Mouse (Mus musculus): ENCODE results near the gene Sgk1. TPM values are rescaled to one million over a fixed set of nuclear protein-coding genes. Genes with fewer than 3 reads are reported as not detected.
"Not testable (repeated sequence)": the region's sequence is repeated elsewhere in the genome, so short reads cannot be mapped to it uniquely, and the experiment has no call there.

Gene Sgk1
- polyA plus RNA-seq, 1 experiment from 2014 or later, result 86.9 TPM

DNA sequence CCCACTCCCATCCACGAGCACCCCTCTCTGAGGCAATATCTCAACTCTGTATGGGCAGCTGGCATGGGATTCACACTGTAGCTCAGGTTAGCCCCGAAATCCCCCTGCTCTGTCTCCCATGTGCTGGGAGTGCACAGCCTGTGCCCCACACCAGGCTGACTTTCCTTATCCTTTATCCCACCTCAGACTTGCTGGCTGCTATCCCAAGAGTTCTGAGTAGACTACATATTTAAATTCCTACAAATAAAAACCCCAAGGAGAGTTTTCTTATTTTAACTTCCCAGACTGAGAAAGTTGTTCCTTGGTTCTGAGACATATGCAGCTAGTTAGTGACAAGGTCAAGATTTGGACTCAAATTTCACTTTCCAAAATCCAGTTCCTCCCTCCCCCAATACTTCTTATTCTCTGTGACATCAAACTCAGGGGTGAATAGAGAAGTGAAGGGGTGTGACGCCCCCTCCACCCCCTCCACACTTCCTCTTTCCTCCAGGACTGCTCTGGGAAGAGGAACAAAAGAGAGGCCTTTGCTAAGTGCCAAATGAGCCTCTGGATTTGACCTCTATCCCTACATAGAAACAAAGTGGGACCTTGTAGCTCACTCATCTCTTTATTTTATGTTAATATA lies 7.3 kb downstream of the Sgk1 start:
- TF ChIP-seq CTCF (IDR thresholded peaks at IDR 0.05), result no peak
- no peak for TF ChIP-seq EP300 (IDR thresholded peaks at IDR 0.05)
- no peak for ATAC-seq
- Histone ChIP-seq H3K9ac (replicated peaks; ENCODE audit: low read depth) (no peak overlapping the region), H3K4me2 (replicated peaks; ENCODE audit: low read depth, low read length) (no peak overlapping the region), H3K36me3 (ENCODE audit: insufficient read depth, low read length) (no peaks in the 10 kb centered on the region), H3K4me3 (ENCODE audit: low read depth, low read length) (no peak overlapping the region), H3K27me3 (replicated peaks; ENCODE audit: insufficient read depth, low read length) (no peaks in the 10 kb centered on the region), H3K9me3 (ENCODE audit: low read length) (no peaks in the 10 kb centered on the region), H3K27ac (ENCODE audit: low read length) (no peak overlapping the region), H3K4me1 (ENCODE audit: insufficient read depth, low read depth, low read length) (no peaks in the 10 kb centered on the region)
- WGBS, result 65% methylated on average over 3 of the region's 3 CpGs
- DNase-seq (ENCODE audit: low spot score), result peak; percentile 24

- Histone ChIP-seq H3K27me3 (replicated peaks; ENCODE audit: insufficient read depth, low read length) (no peaks in the 10 kb centered on the region), H3K27ac (ENCODE audit: low read length) (no peak overlapping the region), H3K9ac (replicated peaks; ENCODE audit: low read depth) (no peak overlapping the region), H3K36me3 (ENCODE audit: insufficient read depth, low read length) (no peaks in the 10 kb centered on the region), H3K4me1 (ENCODE audit: insufficient read depth, low read depth, low read length) (no peaks in the 10 kb centered on the region), H3K9me3 (ENCODE audit: low read length) (no peaks in the 10 kb centered on the region), H3K4me2 (replicated peaks; ENCODE audit: low read depth, low read length) (no peak overlapping the region), H3K4me3 (ENCODE audit: low read depth, low read length) (no peak overlapping the region)
- ATAC-seq, result no peak
- no peak for DNase-seq (ENCODE audit: low spot score)
- no peak for TF ChIP-seq CTCF (IDR thresholded peaks at IDR 0.05)
- no peak for TF ChIP-seq EP300 (IDR thresholded peaks at IDR 0.05)
- 82% methylated on average over 4 of the region's 4 CpGs for WGBS
Measured at GRCm38 (mm10) chr10:21890293-21890692, 8.3 kb downstream of the Sgk1 start.

DNA sequence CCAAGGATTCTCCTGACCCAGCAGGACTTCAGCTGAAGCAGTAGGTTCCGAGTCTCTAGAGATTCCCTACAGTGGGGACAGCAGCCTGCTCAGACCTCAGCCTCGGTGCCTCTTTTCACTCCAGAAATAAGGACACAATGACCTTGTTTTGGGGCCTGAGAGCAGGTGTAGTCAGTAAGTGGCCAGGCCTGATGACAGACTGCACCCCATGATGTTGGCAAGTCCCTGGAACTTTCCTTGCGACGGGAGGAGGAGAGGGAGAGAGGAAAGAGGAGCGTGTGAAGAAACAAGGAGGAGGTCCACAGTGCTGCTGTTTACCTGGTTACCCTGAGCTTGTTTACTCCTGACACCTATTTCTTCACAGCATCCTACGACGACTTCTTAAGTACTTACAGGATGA lies 9.5 kb downstream of the Sgk1 start:
- H3K4me3 ChIP-seq (ENCODE audit: low read depth, low read length), result no peak overlapping the region
- H3K9ac ChIP-seq (replicated peaks; ENCODE audit: low read depth), result no peak overlapping the region
- TF ChIP-seq EP300 (IDR thresholded peaks at IDR 0.05) (no peak), CTCF (IDR thresholded peaks at IDR 0.05) (no peak)
- peak; percentile 17 for DNase-seq (ENCODE audit: low spot score)
- H3K4me2 ChIP-seq (replicated peaks; ENCODE audit: low read depth, low read length), result no peak overlapping the region
- no peaks in the 10 kb centered on the region for H3K27me3 ChIP-seq (replicated peaks; ENCODE audit: insufficient read depth, low read length)
- no peak overlapping the region for H3K27ac ChIP-seq (ENCODE audit: low read length)
- ATAC-seq, result no peak
- H3K4me1 ChIP-seq (ENCODE audit: insufficient read depth, low read depth, low read length), result no peaks in the 10 kb centered on the region
- WGBS, result 44% methylated on average over 7 of the region's 7 CpGs
- H3K36me3 ChIP-seq (ENCODE audit: insufficient read depth, low read length), result no peaks in the 10 kb centered on the region
- no peaks in the 10 kb centered on the region for H3K9me3 ChIP-seq (ENCODE audit: low read length)

- Histone ChIP-seq H3K4me2 (replicated peaks; ENCODE audit: low read depth, low read length) (no peak overlapping the region), H3K36me3 (ENCODE audit: insufficient read depth, low read length) (no peaks in the 10 kb centered on the region), H3K4me1 (ENCODE audit: insufficient read depth, low read depth, low read length) (no peaks in the 10 kb centered on the region), H3K9me3 (ENCODE audit: low read length) (no peaks in the 10 kb centered on the region), H3K27ac (ENCODE audit: low read length) (no peak overlapping the region), H3K9ac (replicated peaks; ENCODE audit: low read depth) (no peak overlapping the region), H3K27me3 (replicated peaks; ENCODE audit: insufficient read depth, low read length) (no peaks in the 10 kb centered on the region), H3K4me3 (ENCODE audit: low read depth, low read length) (no peak overlapping the region)
- ATAC-seq, result no peak
- TF ChIP-seq CTCF (IDR thresholded peaks at IDR 0.05), result no peak
- no peak for TF ChIP-seq EP300 (IDR thresholded peaks at IDR 0.05)
- 35% methylated on average over 4 of the region's 4 CpGs for WGBS
- no peak for DNase-seq (ENCODE audit: low spot score)
Measured at GRCm38 (mm10) chr10:21892104-21892503, 10.1 kb downstream of the Sgk1 start.

DNA sequence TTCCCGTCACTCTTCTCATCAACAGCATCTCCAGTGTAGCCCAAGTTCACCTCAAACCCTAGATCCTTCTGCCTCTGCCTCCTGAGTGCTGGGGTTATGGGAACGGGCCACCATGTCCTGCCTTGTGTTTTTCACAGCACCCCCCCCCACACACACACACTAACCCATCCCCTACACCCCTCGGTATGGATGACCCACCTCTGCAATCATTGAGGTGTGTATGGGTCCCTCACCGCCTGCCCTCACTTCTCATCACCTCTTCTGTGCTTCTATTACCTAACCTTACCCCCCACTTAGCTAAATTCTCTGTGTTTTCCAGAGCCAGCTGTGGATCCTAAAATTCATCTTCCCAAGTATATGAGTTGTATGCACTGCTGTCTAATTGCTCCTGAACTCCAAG lies 16.4 kb downstream of the Sgk1 start:
- H3K36me3 ChIP-seq (ENCODE audit: insufficient read depth, low read length), result no peaks in the 10 kb centered on the region
- DNase-seq (ENCODE audit: low spot score) (no peak), ATAC-seq (no peak)
- H3K27me3 ChIP-seq (replicated peaks; ENCODE audit: insufficient read depth, low read length), result no peaks in the 10 kb centered on the region
- no peaks in the 10 kb centered on the region for H3K9me3 ChIP-seq (ENCODE audit: low read length)
- H3K4me3 ChIP-seq (ENCODE audit: low read depth, low read length), result no peak overlapping the region
- H3K4me1 ChIP-seq (ENCODE audit: insufficient read depth, low read depth, low read length), result no peaks in the 10 kb centered on the region
- TF ChIP-seq EP300 (IDR thresholded peaks at IDR 0.05) (no peak), CTCF (IDR thresholded peaks at IDR 0.05) (no peak)
- no peak overlapping the region for H3K9ac ChIP-seq (replicated peaks; ENCODE audit: low read depth)
- no peak overlapping the region for H3K27ac ChIP-seq (ENCODE audit: low read length)
- no peak overlapping the region for H3K4me2 ChIP-seq (replicated peaks; ENCODE audit: low read depth, low read length)
- 86% methylated on average over 4 of the region's 4 CpGs for WGBS

GRCm38 (mm10) chr10:21898851-21899250 lies 16.9 kb downstream of the Sgk1 start:
- WGBS, result 92% methylated on average over 17 of the region's 17 CpGs
- not testable (repeated sequence) for H3K27me3 ChIP-seq (replicated peaks; ENCODE audit: insufficient read depth, low read length); H3K36me3 ChIP-seq (ENCODE audit: insufficient read depth, low read length)

DNA sequence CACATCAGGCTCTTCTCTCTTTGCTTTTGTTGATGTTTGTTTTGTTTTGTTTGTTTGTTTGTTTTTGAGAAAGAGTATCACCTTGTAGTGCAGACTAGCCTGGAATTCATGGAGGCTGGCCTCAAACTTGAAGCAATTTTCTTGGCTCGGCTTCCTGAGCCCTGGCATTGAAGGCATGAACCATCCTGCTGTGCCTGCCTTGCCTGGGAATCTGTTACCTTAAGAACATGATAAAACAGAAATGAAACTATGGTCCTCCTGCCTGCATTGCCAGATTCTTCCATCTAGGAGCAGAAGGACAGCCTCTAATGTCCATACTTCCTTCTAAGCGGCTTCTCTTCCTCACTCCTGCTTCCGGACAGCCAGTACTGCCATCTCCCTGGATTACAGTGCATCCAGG lies 17.4 kb downstream of the Sgk1 start:
- TF ChIP-seq CTCF (IDR thresholded peaks at IDR 0.05) (no peak), EP300 (IDR thresholded peaks at IDR 0.05) (no peak)
- H3K27ac ChIP-seq (ENCODE audit: low read length), result no peak overlapping the region
- no peak for ATAC-seq
- no peak for DNase-seq (ENCODE audit: low spot score)
- H3K4me2 ChIP-seq (replicated peaks; ENCODE audit: low read depth, low read length), result no peak overlapping the region
- H3K9me3 ChIP-seq (ENCODE audit: low read length), result no peaks in the 10 kb centered on the region
- no peaks in the 10 kb centered on the region for H3K4me1 ChIP-seq (ENCODE audit: insufficient read depth, low read depth, low read length)
- H3K4me3 ChIP-seq (ENCODE audit: low read depth, low read length), result no peak overlapping the region
- H3K9ac ChIP-seq (replicated peaks; ENCODE audit: low read depth), result no peak overlapping the region
- WGBS, result 89% methylated on average over 3 of the region's 3 CpGs
- H3K36me3 ChIP-seq (ENCODE audit: insufficient read depth, low read length), result no peaks in the 10 kb centered on the region
- H3K27me3 ChIP-seq (replicated peaks; ENCODE audit: insufficient read depth, low read length), result no peaks in the 10 kb centered on the region

More at GRCm38 (mm10) chr10:21898851-21899250, 16.9 kb downstream of the Sgk1 start:
- not testable (repeated sequence) for H3K4me3 ChIP-seq (ENCODE audit: low read depth, low read length); H3K27ac ChIP-seq (ENCODE audit: low read length); H3K9ac ChIP-seq (replicated peaks; ENCODE audit: low read depth); ATAC-seq; H3K9me3 ChIP-seq (ENCODE audit: low read length); DNase-seq (ENCODE audit: low spot score); H3K4me2 ChIP-seq (replicated peaks; ENCODE audit: low read depth, low read length); H3K4me1 ChIP-seq (ENCODE audit: insufficient read depth, low read depth, low read length)

Data from lung, postnatal 0 days (tissue).